Mouse (Mus musculus): ENCODE results near the gene Prm1.

Gene Prm1

DNA sequence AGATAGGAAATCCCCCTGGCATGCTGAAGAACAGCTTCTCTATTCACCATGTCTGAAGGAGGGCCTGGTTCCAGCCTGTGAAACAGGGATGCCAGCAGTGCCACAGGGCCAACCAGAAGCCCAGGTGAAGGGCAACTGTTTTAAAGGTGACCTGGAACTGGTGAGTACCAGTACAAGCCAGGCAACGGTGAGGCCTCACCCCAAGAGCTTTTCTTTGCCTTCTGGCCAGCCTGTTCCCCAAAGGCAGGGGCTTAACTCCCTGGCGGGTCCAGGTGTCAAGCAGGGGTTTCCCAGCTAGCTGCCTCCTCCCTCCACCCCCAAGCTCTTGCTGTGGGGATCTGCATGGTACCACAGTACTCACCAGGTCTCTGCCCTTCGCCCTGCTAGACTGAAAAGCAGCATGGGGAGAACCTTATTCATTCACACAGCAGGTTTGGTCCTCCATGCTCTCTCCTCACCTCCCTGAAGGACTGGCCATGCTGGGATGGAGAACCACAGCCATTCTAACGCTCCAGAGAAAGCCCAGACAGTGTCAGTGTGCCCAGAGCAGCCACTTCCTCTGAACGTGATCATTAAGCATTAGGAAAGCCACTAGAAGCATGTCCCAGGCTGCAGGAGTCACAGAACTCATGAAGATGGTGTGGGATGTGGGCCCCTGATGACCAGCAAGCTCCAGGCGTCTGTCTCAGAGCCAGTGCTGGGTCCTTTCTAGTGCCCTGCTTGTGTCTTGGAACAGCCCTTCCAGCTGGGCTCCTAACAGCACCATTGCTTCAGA is 23.1 kb downstream of the Prm1 start:
- DNase-seq, result no peak

DNA sequence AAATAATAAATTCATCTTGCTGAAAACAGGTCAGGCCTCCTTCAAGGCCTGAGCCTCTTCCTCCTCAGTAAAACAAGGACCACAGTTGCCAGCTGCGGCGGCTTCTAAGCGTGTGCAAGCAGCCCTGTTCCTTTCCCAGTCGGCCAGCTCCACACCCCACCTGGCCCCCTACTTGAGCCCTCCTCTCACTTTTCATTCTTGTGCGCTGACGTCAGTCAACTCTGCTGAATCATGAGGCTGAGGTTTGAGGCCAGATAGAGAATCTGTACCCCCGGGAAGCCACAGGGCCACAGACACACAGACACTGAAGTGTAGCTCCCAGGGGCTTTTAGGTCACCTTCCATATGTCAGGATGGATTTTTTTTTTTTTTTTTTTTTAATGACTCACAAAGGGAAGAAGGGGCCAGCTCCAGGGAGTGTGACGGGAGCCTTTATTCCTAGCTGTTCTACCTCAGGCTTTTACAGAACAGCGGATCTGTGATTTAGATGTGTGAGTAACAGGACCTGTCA is 23.7 kb downstream of the Prm1 start:
- no peak for DNase-seq

DNA sequence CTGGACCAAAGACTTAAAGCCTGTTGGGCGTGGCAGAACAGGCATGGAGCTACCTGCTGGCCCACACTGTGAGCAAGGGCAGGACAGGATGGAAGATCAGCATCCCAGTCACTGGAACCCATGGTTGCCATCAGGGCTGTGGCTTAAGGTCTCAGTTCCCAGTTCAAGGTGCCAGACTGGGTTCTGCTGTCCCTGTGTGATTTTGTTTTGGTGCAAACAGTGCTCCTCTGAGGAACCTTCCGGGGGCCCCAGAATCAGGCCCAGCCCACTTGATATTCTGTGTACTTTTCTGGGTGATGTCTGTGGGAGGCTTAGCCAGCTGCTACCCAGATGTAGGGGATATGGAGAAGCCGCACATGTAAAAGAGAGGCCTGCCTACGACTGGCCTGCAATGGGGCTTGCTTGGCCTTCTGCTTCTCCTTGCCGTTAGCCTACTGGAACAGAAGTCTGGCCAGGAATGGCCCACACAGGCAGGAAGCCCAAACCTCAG is 25.0 kb downstream of the Prm1 start:
- DNase-seq, result no peak

DNA sequence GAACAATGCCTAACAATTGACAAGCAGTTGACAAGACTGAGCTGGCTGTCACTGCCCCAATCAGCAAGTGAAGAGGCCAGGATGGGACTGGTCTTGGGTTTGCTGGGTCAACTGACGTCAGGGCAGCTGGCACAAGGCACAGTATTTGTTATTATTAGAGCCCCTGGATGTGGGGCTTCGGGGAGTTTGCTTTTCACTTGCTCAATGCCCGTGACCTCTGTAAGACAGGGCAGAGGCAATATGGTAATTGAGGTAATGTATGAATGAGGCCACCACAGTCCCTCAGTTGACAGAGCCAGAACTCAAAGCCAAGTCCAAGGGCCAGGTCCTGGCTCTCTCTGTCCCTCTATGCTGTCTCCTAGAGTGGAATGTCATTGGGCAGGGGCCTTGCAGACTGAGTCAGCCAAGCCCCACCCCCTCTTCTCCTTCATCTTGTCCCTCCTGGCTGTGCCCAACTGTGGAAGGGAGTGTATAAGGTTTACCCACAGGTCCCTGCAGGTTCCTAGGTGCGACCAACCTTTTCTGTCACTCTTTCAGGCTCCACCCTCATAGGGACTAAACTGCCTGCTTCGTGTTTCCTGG is 28.0 kb downstream of the Prm1 start:
- no peak for DNase-seq

DNA sequence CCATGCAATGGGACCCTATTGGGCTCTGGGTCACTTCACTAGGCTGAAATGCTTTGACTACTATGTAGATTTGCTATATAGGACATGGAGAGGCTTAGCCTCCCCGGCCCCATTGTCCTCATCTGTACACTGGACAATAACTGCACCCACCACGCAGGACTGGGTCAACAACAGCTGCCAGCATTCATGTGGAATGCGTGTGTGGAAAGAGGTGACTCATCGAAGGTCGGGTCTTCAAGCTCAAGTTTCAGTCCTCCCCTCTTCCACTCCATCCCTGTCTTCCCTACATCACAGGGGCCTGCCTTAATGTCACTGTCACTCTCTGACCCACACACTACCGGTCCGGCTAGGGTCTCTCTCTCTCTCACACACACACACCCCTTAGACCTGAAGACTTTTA is 29.3 kb downstream of the Prm1 start:
- DNase-seq, result no peak

DNA sequence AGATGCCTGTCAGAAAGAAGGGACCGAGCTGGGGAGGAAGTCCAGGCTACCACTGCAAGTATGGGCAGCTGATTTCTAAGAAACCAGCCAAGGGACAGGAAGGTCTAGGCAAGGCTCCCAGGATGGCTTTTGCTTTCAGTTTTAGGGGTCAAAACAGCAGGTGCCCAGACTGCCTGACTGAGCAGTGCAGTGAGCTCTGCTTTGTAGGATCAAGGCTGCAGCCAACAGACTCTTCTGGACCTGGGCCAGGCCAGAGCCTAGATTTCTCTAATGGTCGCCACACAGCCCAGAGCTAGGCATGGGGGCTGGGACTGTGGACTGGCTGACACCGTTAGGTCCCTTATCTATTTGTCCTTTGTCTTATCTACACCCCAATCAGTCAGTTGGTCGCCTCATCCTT is 30.9 kb downstream of the Prm1 start:
- DNase-seq, result no peak

DNA sequence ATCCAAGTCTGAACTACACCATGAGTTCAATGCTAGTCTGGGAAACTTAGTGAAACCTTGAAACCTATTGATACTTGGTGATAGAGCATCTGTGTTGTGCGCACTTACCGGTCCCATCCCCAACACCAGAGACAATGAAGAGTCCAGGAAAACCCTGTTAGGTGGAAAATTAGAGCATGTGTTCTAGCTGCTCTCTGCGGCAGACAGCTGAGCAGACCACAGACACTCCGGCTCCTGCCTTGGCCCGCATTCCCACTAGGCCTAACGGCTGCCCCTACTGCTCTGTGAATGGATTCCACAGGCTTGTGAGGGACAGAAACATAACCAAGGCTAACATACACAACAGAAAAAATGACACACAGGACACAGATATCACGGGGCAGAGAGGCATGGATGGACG is 32.1 kb downstream of the Prm1 start:
- DNase-seq, result no peak

DNA sequence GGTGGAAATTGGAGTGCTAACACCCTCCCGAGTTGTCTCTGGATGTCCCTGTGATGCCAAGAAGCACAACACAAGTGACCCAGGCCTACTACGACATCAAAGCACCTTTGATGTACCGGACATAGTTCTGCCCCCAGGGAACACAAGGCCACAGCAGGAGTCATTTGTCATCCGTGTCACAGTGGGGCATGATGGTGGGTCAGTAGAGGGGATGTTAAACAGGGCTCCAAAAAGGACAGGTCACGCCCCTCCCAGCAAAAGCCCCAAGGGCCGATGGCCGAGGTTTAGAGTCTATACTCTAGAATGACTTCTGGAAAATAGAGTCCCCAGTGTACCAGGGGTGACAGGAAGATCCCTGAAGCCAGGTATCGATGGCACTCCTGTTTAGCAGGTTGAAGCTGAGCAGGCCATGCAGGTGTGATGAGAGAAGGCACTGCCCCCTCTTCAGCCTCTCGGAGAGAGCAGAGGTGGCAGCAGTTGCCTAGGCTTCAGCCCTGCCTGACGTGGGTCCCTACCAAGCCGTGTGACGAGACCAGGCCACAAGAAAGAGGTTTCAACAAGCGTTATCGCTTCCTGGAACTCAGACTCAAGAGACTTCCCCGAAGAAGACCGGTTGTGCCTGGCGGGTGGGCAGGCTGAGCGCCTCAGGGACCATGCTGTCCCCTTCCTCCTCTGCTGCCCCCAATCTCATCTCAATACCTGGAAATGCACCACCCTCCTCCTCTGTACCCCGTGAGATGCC is 33.7 kb downstream of the Prm1 start:
- no peak for DNase-seq

DNA sequence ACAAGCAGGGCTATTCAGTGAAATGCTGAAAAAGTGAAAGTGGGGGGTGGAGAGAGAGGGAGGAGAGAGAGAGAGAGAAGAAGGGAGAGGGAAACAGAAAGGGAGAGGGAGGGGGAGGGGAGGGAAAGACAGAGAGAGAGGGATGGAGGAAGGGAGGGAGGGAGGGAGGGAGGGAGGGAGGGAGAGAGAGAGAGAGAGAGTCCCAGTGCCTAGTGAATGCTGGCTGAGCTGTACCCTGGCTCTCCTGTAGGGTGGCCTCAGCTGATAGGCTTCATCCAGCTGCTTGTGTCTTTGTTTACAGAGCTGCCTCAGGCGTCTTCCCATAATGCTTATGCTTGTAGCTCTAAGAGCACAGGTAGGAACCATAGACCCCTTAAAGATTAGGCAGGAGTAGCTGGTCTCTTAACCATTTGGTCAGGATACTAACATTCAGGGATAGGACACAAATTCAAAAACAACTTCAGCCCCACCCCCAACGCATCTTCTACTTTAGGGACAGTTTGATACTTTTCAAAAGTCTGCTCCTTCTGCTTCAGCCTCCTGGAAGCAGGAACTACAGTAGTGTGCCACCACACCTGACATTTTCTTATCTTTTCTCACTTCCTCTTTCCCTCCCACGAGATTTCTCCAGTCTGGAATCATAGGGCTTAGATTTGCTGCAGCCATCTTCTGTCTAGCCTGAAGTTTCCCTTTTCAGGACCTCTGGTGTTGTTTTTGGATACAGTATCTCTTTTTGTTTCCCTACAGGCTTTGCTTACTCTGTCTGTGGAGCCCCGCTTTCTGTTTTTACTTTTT is 34.9 kb downstream of the Prm1 start:
- DNase-seq, result no peak

DNA sequence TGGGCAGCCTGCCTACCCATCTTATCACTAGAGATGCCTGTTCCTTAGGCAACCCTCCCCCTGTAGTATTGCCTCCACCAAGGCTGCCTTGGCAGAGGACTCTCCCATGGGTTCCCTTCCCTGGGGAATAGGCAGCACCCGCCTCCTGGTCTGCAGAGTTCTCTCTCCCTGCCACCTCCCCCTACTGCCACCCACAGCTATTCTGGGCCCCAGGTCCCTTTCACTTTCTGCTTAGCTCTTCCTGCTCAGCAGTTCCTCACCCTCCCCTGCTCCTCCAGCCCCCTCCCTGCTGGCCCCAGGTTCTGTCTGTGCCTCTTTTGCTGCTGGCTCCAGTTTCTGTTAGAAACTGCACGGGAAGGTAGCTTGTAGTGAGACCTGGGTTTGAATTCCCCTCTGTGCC is 36.0 kb downstream of the Prm1 start:
- DNase-seq, result no peak

DNA sequence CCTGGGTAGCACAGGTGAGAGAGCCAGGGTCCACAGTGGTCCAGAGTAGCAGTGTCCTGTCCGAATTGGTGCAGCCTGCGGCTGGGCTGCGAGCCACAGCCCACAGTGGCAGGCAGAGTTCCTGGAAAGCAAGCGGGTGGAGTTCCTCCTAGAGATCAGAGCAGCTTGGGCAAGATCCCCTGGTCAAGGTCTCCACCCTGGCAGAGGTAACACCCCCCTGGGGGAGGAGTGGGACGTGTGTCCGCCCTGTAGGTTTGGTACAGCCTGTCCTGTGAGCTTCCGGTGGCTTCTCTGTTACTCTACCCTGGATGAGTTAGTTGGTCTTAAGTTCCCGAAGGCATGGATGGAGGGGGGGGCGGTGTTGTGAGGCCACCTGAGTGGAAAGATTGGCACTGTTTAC is 36.8 kb downstream of the Prm1 start:
- DNase-seq, result no peak

DNA sequence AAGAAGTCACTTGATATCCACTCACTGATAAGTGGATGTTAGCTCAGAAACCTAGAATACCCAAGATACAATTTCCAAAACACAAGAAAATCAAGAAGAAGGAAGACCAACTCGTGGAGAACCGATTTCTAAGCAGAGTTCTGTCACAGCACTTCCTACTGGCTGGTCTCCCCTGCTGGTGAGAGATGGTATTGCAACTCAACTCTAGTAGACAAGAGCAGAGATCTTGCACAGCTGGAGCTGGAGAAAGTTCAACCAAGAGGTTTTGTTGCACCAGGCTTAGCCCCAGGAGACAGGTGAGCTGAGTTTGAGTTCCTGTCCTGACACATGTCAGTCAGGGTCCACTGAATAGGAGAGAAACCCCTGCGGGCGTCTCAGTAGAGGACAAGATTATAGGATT is 38.5 kb downstream of the Prm1 start:
- DNase-seq, result peak; percentile 58 to 74

DNA sequence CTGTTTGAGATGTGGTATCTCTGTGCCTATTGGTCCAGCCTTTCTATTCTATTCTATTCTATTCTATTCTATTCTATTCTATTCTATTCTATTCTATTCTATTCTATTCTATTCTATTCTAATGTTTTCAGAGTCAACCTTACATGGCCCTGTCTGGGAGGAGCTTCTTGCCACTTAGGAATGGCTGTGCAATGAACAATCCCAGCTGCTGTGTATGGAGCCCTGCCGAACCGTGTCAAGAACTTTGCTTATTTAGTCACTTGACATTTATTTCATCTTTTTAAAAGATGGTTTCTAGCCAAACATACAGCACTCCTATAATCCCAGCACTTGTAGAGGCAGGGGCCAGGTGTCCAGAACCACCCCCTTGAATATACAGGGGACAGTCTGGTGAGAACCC is 41.3 kb downstream of the Prm1 start:
- DNase-seq, result no peak

DNA sequence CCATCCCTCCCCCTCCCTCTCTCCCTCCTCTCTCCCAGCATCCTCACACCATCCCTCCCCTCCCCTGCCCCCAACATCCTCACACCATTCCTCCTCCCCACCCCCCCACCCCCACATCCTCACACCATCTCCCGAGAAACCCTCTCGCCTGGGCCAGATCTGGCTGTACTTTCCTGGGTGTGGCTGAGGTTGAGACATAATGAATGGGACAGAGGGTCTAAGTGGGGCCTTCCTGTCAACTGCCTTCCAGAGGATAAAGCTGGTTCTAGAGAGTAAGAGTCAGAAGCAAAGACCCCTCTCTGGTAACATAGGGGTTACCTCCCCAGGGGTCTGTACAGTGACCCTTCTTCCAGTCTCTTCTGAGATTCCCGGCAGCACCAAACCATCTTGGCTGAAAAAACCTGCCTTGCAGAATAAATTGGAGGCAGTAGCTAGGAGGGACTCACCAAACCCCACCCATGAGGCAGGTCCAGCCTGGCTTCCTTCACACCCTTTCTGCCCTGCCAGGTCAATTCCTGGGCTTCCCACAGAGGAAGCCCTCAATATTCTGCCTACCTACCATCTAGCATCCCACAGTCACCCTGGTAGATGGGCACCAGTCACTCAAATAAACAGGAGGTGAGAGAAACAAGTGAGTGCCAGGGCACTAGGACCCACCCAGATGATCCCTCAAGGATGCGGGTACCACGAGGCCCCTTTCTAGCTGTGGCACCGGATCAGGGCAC is 41.9 kb downstream of the Prm1 start:
- DNase-seq, result no peak

DNA sequence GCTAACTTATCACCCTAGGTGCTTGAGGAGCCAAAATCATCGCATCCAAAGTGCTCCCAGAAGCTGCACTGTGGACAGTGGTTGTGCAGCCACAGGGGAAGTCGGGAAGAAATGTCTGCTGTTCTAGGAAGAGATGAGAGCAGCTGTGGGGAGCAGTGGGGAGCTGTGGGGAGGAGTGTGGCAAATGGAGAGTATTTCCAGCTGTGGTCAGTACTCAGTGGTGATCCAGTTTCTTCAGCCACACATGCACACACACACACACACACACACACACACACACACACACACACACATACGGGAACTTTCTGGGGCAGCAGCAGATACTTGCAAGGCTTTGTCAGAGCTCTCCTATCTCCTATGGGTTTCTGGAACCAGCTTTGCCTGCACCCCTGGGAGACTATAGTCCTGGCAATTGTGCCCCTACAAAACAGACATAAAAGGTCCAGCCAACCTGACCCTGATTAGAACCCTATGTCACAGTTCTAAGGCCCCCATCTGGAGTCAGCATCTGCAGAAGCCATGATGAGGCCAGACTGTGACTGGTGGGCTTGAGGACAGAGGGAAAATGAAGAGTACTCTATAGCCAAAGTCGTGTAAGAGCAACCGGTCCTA is 43.0 kb downstream of the Prm1 start:
- no peak for DNase-seq

DNA sequence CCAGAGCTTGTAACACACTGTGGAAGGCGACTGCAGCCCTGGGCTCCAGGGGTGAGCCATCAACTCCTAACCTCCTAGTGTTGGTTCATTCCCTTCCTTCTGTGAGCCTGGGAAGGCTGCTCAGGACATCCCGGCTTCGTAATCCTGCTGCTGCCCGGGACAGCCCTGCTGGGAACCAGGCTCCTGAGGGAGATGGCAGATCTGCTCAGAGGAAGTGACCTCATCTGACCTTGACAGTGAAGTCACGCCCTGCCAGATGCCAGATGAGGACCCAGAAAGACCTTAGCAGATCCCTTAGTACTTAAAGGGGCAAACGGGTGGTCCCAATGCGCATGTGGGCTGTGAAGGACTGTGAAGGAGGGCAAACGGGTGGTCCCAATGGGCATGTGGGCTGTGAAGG is 44.5 kb downstream of the Prm1 start:
- DNase-seq, result no peak

DNA sequence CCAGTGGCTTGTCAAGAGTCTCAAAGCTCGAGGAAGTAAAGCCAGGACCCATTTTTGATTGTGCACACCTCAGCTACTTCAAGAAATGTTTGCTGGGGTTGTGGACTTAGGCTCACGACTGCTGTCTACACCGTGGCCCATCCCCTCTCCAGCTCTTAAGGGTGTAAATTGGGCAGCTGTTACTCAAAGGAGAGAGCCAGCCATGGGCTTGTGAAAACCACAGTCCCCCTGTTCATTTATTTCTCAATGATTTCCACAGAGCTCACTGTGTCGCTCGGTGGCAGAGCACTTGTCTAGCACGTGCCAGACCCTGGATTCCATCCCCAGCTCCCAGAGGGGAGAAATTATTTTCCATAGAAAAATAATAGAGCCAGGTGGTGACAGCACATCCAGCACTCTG is 49.5 kb downstream of the Prm1 start:
- no peak for DNase-seq

DNA sequence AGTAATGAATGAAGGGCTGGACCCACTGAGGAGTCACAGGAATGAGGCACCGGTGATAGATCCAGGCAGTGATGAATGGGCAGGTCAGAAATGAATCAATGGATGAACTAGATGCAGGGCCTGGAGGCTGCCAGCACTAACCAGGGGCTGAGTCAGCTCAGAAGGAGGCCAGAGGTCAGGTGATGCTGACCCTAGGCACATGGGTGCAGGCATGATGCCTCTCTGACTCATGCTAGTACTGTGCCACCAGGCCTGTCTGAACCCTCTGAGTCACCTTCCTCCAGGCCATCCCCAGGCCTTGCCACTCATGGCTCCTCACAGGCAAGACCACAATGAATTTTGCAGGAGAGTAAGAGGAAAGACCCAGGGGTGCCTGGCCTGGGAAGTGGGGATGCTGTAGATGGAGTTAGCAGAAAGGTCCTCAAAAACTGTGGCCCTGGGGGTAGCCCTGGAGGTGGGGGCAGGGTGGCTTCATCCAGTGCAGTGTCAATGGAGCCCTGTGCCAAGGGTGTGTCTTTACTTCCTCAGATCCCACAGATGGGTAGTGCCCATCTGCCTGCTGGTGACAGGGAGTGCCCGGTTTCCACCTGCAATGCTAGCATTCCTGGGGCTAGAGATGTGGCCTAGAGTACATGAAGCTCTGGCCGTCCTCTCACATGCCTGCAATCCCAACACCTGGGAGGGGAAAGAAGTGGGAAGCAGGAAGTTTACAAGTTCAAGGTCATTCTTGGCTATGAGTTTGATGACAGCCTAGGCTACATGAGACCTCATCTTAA is 50.9 kb downstream of the Prm1 start:
- no peak for DNase-seq

DNA sequence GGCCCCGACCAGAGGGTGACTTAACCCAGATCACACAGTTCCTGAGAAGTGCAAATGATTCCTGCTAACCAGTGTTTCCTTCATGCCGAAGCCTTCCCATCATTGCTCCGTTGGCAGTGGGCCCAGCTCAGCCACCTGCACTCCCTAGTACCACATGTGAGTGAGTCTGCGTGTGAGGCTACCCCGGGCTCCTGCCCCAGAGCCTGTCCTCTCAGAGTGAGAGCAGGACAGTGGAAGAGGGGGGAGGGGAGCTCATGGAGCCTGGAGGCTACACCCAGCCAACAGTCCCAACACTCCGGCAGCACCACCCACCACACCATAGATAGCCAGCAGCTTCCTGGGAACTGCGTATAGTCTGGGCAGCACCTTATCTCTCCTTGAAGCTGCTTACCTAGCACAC is 55.8 kb downstream of the Prm1 start:
- DNase-seq, result peak; percentile 79 to 85

DNA sequence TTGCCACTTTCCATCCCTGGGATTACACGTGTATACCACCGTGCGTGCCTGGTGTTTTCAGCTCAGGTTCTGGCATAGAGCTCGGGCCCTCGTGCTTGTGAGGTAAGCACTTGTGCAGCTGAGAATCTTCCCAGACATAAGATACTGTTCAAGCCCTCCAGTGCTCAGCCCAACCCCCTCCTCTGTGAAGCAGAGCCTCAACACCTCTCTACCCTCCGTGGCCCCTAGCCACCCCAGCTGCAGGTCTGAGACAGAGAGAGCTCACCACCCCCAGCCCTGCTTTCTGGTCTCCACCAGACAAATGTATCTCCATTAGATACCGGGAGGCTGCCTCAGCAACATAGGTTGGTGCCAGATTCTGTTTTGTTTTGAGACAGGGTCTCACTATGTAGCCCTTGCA is 56.4 kb downstream of the Prm1 start:
- peak in 1 of 2 experiments; percentile 8 for DNase-seq
